ENCODE assay signal across 30 mouse cellular contexts in genomic region chr11:49088990-49089652, GRCm38 (mm10). TPM values are rescaled to one million over a fixed set of nuclear protein-coding genes. Genes with fewer than 3 reads are reported as not detected.
A peak's percentile ranks its signal among the peaks of the same experiment; 100 is the strongest.
DNase-seq lines count a peak whose midpoint lies in the region; ATAC-seq and TF ChIP-seq lines count a peak whose summit lies in the region.
"Had no signal": no experiment of that assay in that cellular context is flagged by ENCODE, and none has a peak within 500 bp of the region (broad histone marks: within the 10 kb centered on the region; RNA-seq: fewer than 3 reads in every experiment).

No protein-coding gene starts in this region.

- TF ChIP-seq CTCF in spleen, adult 2 months (IDR thresholded peaks at IDR 0.05; ENCODE audit: extremely low read depth, insufficient read depth, insufficient read length, insufficient replicate concordance), result no peak
- TF ChIP-seq CTCF in liver, embryonic 14.5 days (IDR thresholded peaks at IDR 0.05; ENCODE audit: low read depth), result no peak
- TF ChIP-seq CTCF in stomach, postnatal 0 days (IDR thresholded peaks at IDR 0.05; ENCODE audit: low read depth), result no peak
- TF ChIP-seq CTCF in layer of hippocampus, adult 2 months (conservative IDR thresholded peaks at IDR 0.05), result no peak

- 75% methylated on average over 5 of the region's 5 CpGs for WGBS in spleen, adult 2 months
- WGBS in liver, embryonic 14.5 days (ENCODE audit: insufficient replicate concordance), result 64% methylated on average over 5 of the region's 5 CpGs
- WGBS in stomach, postnatal 0 days, result 75% methylated on average over 5 of the region's 5 CpGs

- H3K27ac ChIP-seq in spleen, adult 2 months (ENCODE audit: insufficient read depth, low read length), result peak overlapping the region; percentile 38; the same call in 1 of the 2 replicates
- peak overlapping the region; percentile 74 for H3K27ac ChIP-seq in liver, embryonic 14.5 days
- no peak overlapping the region for H3K27ac ChIP-seq in stomach, postnatal 0 days (replicated peaks)
- no peak overlapping the region for H3K27ac ChIP-seq in layer of hippocampus, adult 2 months
- H3K27ac ChIP-seq: embryonic facial prominence, embryonic 12.5 days; hindbrain, embryonic 12.5 days; midbrain, embryonic 13.5 days; neural tube, embryonic 13.5 days; stomach, embryonic 15.5 days had no signal

- H3K4me3 ChIP-seq in spleen, adult 2 months (ENCODE audit: extremely low read depth, insufficient read depth, insufficient read length), result peak overlapping the region; percentile 73; the same call in 1 of the 2 replicates
- no peak overlapping the region for H3K4me3 ChIP-seq in liver, embryonic 14.5 days (ENCODE audit: insufficient read depth in 1 of 2, low read depth in 2 of 2, low read length in 2 of 2)
- no peak overlapping the region for H3K4me3 ChIP-seq in stomach, postnatal 0 days (ENCODE audit: low read depth, low read length)
- H3K4me3 ChIP-seq in layer of hippocampus, adult 2 months, result no peak overlapping the region
- H3K4me3 ChIP-seq: embryonic facial prominence, embryonic 12.5 days; hindbrain, embryonic 12.5 days; midbrain, embryonic 13.5 days; neural tube, embryonic 13.5 days had no signal

- H3K36me3 ChIP-seq in spleen, adult 2 months (ENCODE audit: control insufficient read depth, insufficient read depth, low read length), result peaks cover 2% of the 10 kb centered on the region; the same call in 1 of the 2 replicates
- no peaks in the 10 kb centered on the region for H3K36me3 ChIP-seq in liver, embryonic 14.5 days (replicated peaks; ENCODE audit: control insufficient read depth, insufficient read depth, low read depth)
- H3K36me3 ChIP-seq in stomach, postnatal 0 days (ENCODE audit: control insufficient read depth, insufficient read depth, low read length), result no peaks in the 10 kb centered on the region
- H3K36me3 ChIP-seq: embryonic facial prominence, embryonic 12.5 days; heart, embryonic 12.5 days; hindbrain, embryonic 12.5 days; midbrain, embryonic 13.5 days; neural tube, embryonic 13.5 days; stomach, embryonic 15.5 days had no signal

- H3K9me3 ChIP-seq in liver, embryonic 14.5 days (ENCODE audit: control insufficient read depth, low read length), result no peaks in the 10 kb centered on the region
- H3K9me3 ChIP-seq in stomach, postnatal 0 days (ENCODE audit: control insufficient read depth, low read length), result no peaks in the 10 kb centered on the region
- H3K9me3 ChIP-seq: embryonic facial prominence, embryonic 12.5 days; heart, embryonic 12.5 days; hindbrain, embryonic 12.5 days; midbrain, embryonic 13.5 days; neural tube, embryonic 13.5 days; stomach, embryonic 15.5 days had no signal

- H3K4me2 ChIP-seq in liver, embryonic 14.5 days (ENCODE audit: low read depth), result peak overlapping the region; percentile 59
- H3K4me2 ChIP-seq in stomach, postnatal 0 days (replicated peaks; ENCODE audit: low read depth), result no peak overlapping the region

- TF ChIP-seq POLR2A in spleen, adult 2 months (IDR thresholded peaks at IDR 0.05; ENCODE audit: low read depth, low read length), result no peak

- peak; percentile 57 for DNase-seq in CD4-positive, CD25-positive, alpha-beta regulatory T cell, adult 2 months (ENCODE audit: low read depth, low spot score)
- DNase-seq in spleen, adult 2 months (ENCODE audit: low read depth in 1 of 2, low spot score in 2 of 2), result no peak
- no peak for DNase-seq in spleen, adult 18-20 months
- DNase-seq in liver, embryonic 14.5 days (ENCODE audit: low read depth in 3 of 3, low spot score in 3 of 3), result no peak
- no peak for DNase-seq in stomach, postnatal 0 days (ENCODE audit: low spot score)
- DNase-seq in layer of hippocampus, adult 2 months (ENCODE audit: low spot score in 2 of 2), result no peak
- DNase-seq: adrenal gland, postnatal 10 days; cerebellum, adult 9-11 months had no signal

- no peak for ATAC-seq in CD4-positive, CD25-positive, alpha-beta regulatory T cell, adult 4 months
- ATAC-seq in liver, embryonic 14.5 days (ENCODE audit: insufficient read depth), result no peak
- ATAC-seq in stomach, postnatal 0 days (ENCODE audit: low FRiP score, low TSS enrichment), result peak; percentile 51; the same call in 1 of the 2 replicates
- ATAC-seq in megakaryocyte, adult 5-6 weeks (ENCODE audit: poor library complexity, severe bottlenecking), result no peak
- ATAC-seq: forebrain, embryonic 14.5 days; midbrain, embryonic 13.5 days; Patski had no signal

- no peaks in the 10 kb centered on the region for H3K27me3 ChIP-seq in spleen, adult 2 months (ENCODE audit: control insufficient read depth, insufficient read depth, low read length)
- no peaks in the 10 kb centered on the region for H3K27me3 ChIP-seq in liver, embryonic 14.5 days (ENCODE audit: control insufficient read depth, insufficient read depth, low read length)
- no peaks in the 10 kb centered on the region for H3K27me3 ChIP-seq in stomach, postnatal 0 days (ENCODE audit: control insufficient read depth, insufficient read depth, low read length)
- H3K27me3 ChIP-seq: embryonic facial prominence, embryonic 12.5 days; heart, embryonic 12.5 days; hindbrain, embryonic 12.5 days; midbrain, embryonic 13.5 days; neural tube, embryonic 13.5 days; Patski; stomach, embryonic 15.5 days had no signal

- peaks cover 26% of the 10 kb centered on the region for H3K4me1 ChIP-seq in spleen, adult 2 months (ENCODE audit: control insufficient read depth, insufficient read depth, insufficient read length)
- peaks cover 67 to 75% of the 10 kb centered on the region in 2 experiments for H3K4me1 ChIP-seq in liver, embryonic 14.5 days (replicated peaks; ENCODE audit: control insufficient read depth in 2 of 2, insufficient read depth in 2 of 2, low read length in 1 of 2)
- peaks cover 4% of the 10 kb centered on the region; the same call in 1 of the 2 replicates for H3K4me1 ChIP-seq in stomach, postnatal 0 days (replicated peaks; ENCODE audit: control insufficient read depth, insufficient read depth)
- H3K4me1 ChIP-seq: neural tube, embryonic 13.5 days had no signal

- H3K9ac ChIP-seq in liver, embryonic 14.5 days (replicated peaks), result no peak overlapping the region; the same call in 1 of the 2 replicates
- no peak overlapping the region for H3K9ac ChIP-seq in stomach, postnatal 0 days (ENCODE audit: low read length)
- H3K9ac ChIP-seq: embryonic facial prominence, embryonic 12.5 days; heart, embryonic 12.5 days; hindbrain, embryonic 12.5 days; midbrain, embryonic 13.5 days; neural tube, embryonic 13.5 days; stomach, embryonic 15.5 days had no signal

- no peak for TF ChIP-seq EP300 in liver, embryonic 14.5 days (IDR thresholded peaks at IDR 0.05; ENCODE audit: low read depth)
- TF ChIP-seq EP300 in stomach, postnatal 0 days (optimal IDR thresholded peaks at IDR 0.05), result no peak

RNA-seq across cellular contexts. Expression of gene Ifi47, which starts 12.7 kb away (rescaled TPM):
- polyA plus RNA-seq in CD4-positive, CD25-positive, alpha-beta regulatory T cell, adult 4 months (2017; shearing (Covaris generic)), result 100 to 1,000 TPM; 473 to 495 TPM
- 16.8 and 16.9 TPM in 2 replicates for polyA plus RNA-seq in spleen, adult 2 months (2012; rRNA removed)
- polyA plus RNA-seq in liver, embryonic 14.5 days (2012; rRNA removed), result 2.4 and 3.2 TPM in 2 replicates
- polyA plus RNA-seq in liver, embryonic 14.5 days (2014; fragmentation: Nextera tagmentation; extraction: Ambion mirVana), result 6.2 and 7.6 TPM in 2 replicates
- 10.1 and 12.7 TPM in 2 replicates for polyA plus RNA-seq in stomach, postnatal 0 days (2015; fragmentation: Nextera tagmentation; extraction: Ambion mirVana)
- total RNA-seq in megakaryocyte, adult 5-6 weeks (2015), result 92.4 and 108 TPM in 2 replicates
- total RNA-seq in megakaryocyte, adult 5-6 weeks (2017), result 39.4 and 46.3 TPM in 2 replicates
- under 1 TPM; 0.41 to 0.56 TPM for total RNA-seq in layer of hippocampus, adult 2 months (2021)
- polyA plus RNA-seq: erythroblast, embryonic 14.5 days had no signal

RNA-seq across cellular contexts. Expression of gene Tgtp2, which starts 25.1 kb away (rescaled TPM):
- 100 to 1,000 TPM; 424 to 495 TPM for polyA plus RNA-seq in CD4-positive, CD25-positive, alpha-beta regulatory T cell, adult 4 months (2017; shearing (Covaris generic))
- polyA plus RNA-seq in spleen, adult 2 months (2012; rRNA removed), result 7.1 and 19.6 TPM in 2 replicates
- polyA plus RNA-seq in liver, embryonic 14.5 days (2012; rRNA removed), result 0.06 and 0.27 TPM in 2 replicates
- 0.35 and 0.51 TPM in 2 replicates for polyA plus RNA-seq in liver, embryonic 14.5 days (2014; fragmentation: Nextera tagmentation; extraction: Ambion mirVana)
- 0.69 and 1.2 TPM in 2 replicates for polyA plus RNA-seq in stomach, postnatal 0 days (2015; fragmentation: Nextera tagmentation; extraction: Ambion mirVana)
- total RNA-seq in megakaryocyte, adult 5-6 weeks (2015), result 12.4 and 17.6 TPM in 2 replicates
- 30.2 and 39.3 TPM in 2 replicates for total RNA-seq in megakaryocyte, adult 5-6 weeks (2017)
- total RNA-seq in layer of hippocampus, adult 2 months (2021), result under 1 TPM in 1 of 2 experiments, not detected in 1; 0.59 TPM
- total RNA-seq: gastrocnemius, postnatal 4 days; layer of hippocampus, adult 18-20 months had no signal
- polyA plus RNA-seq: erythroblast, embryonic 14.5 days; heart, embryonic 12.5 days; hindbrain, embryonic 12.5 days; midbrain, embryonic 13.5 days had no signal

RNA-seq across cellular contexts. Expression of gene Olfr1396, which starts 25.6 kb away (rescaled TPM):
- polyA plus RNA-seq in CD4-positive, CD25-positive, alpha-beta regulatory T cell, adult 4 months (2017; shearing (Covaris generic)), result under 1 TPM; 0.35 to 0.47 TPM
- 0.05 and 0.41 TPM in 2 replicates for polyA plus RNA-seq in spleen, adult 2 months (2012; rRNA removed)
- not detected in 2 replicates for polyA plus RNA-seq in liver, embryonic 14.5 days (2012; rRNA removed)
- not detected in 2 replicates for polyA plus RNA-seq in liver, embryonic 14.5 days (2014; fragmentation: Nextera tagmentation; extraction: Ambion mirVana)
- polyA plus RNA-seq in stomach, postnatal 0 days (2015; fragmentation: Nextera tagmentation; extraction: Ambion mirVana), result 0.11 TPM in 1 of 2 replicates, not detected in the other
- not detected in 2 replicates for total RNA-seq in megakaryocyte, adult 5-6 weeks (2015)
- not detected in 2 replicates for total RNA-seq in megakaryocyte, adult 5-6 weeks (2017)
- not detected for total RNA-seq in layer of hippocampus, adult 2 months (2021)
- total RNA-seq: layer of hippocampus, adult 18-20 months; left cerebral cortex, adult 18-20 months; left cerebral cortex, postnatal 36 days; megakaryocyte progenitor cell, adult 5-6 weeks had no signal
- polyA plus RNA-seq: cortical plate, adult 2 months; embryonic facial prominence, embryonic 12.5 days; erythroblast, embryonic 14.5 days; forebrain, embryonic 14.5 days; heart, embryonic 12.5 days; hindbrain, embryonic 12.5 days; kidney, embryonic 16.5 days; lung, embryonic 16.5 days; midbrain, embryonic 13.5 days; neural tube, embryonic 13.5 days; Patski; stomach, embryonic 15.5 days had no signal

RNA-seq across cellular contexts. Expression of gene 9930111J21Rik2, which starts 38.1 kb away (rescaled TPM):
- 100 to 1,000 TPM; 148 to 213 TPM for polyA plus RNA-seq in CD4-positive, CD25-positive, alpha-beta regulatory T cell, adult 4 months (2017; shearing (Covaris generic))
- polyA plus RNA-seq in spleen, adult 2 months (2012; rRNA removed), result 10.8 and 11.0 TPM in 2 replicates
- polyA plus RNA-seq in liver, embryonic 14.5 days (2012; rRNA removed), result 0.34 and 0.56 TPM in 2 replicates
- 0.51 and 0.57 TPM in 2 replicates for polyA plus RNA-seq in liver, embryonic 14.5 days (2014; fragmentation: Nextera tagmentation; extraction: Ambion mirVana)
- polyA plus RNA-seq in stomach, postnatal 0 days (2015; fragmentation: Nextera tagmentation; extraction: Ambion mirVana), result 0.40 and 0.46 TPM in 2 replicates
- total RNA-seq in megakaryocyte, adult 5-6 weeks (2015), result 180 and 184 TPM in 2 replicates
- 161 and 172 TPM in 2 replicates for total RNA-seq in megakaryocyte, adult 5-6 weeks (2017)
- total RNA-seq in layer of hippocampus, adult 2 months (2021), result 1 to 10 TPM; 1.0 to 2.0 TPM
- polyA plus RNA-seq: erythroblast, embryonic 14.5 days had no signal

RNA-seq across cellular contexts. Expression of gene Olfr1395, which starts 53.0 kb away (rescaled TPM):
- polyA plus RNA-seq in CD4-positive, CD25-positive, alpha-beta regulatory T cell, adult 4 months (2017; shearing (Covaris generic)), result not detected
- not detected in 2 replicates for polyA plus RNA-seq in spleen, adult 2 months (2012; rRNA removed)
- polyA plus RNA-seq in liver, embryonic 14.5 days (2012; rRNA removed), result not detected in 2 replicates
- polyA plus RNA-seq in liver, embryonic 14.5 days (2014; fragmentation: Nextera tagmentation; extraction: Ambion mirVana), result not detected in 2 replicates
- not detected in 2 replicates for polyA plus RNA-seq in stomach, postnatal 0 days (2015; fragmentation: Nextera tagmentation; extraction: Ambion mirVana)
- total RNA-seq in megakaryocyte, adult 5-6 weeks (2015), result not detected in 2 replicates
- total RNA-seq in megakaryocyte, adult 5-6 weeks (2017), result not detected in 2 replicates
- not detected for total RNA-seq in layer of hippocampus, adult 2 months (2021)
- total RNA-seq: adrenal gland, postnatal 10 days; gastrocnemius, postnatal 4 days; heart, postnatal 14 days; layer of hippocampus, adult 18-20 months; left cerebral cortex, adult 18-20 months; left cerebral cortex, postnatal 36 days; megakaryocyte progenitor cell, adult 5-6 weeks had no signal
- polyA plus RNA-seq: cortical plate, adult 2 months; embryonic facial prominence, embryonic 12.5 days; erythroblast, embryonic 14.5 days; forebrain, embryonic 14.5 days; heart, embryonic 12.5 days; hindbrain, embryonic 12.5 days; inflammation-experienced regulatory T-cells, adult 6 months; kidney, embryonic 16.5 days; lung, embryonic 16.5 days; midbrain, embryonic 13.5 days; neural tube, embryonic 13.5 days; Patski; stomach, embryonic 15.5 days; thymus, postnatal 0 days had no signal

Comparison
In these comparisons a context has a peak if more than half of its experiments do, and no peak if none do; other contexts are left out.
1. H3K27ac ChIP-seq: peak in spleen, adult 2 months (single experiment) and liver, embryonic 14.5 days (single experiment); none in stomach, postnatal 0 days (single experiment) and layer of hippocampus, adult 2 months (single experiment).
2. RNA of gene Ifi47, which starts 12.7 kb away (polyA plus RNA-seq): 473 to 495 TPM in CD4-positive, CD25-positive, alpha-beta regulatory T cell, adult 4 months; 16.8 to 16.9 TPM in spleen, adult 2 months, 10.1 to 12.7 TPM in stomach, postnatal 0 days and 2.4 to 7.6 TPM in liver, embryonic 14.5 days; every median in the first group is over 10 times any median in the second.
3. RNA of gene Tgtp2, which starts 25.1 kb away (polyA plus RNA-seq): 424 to 495 TPM in CD4-positive, CD25-positive, alpha-beta regulatory T cell, adult 4 months; 7.1 to 19.6 TPM in spleen, adult 2 months, 0.69 to 1.2 TPM in stomach, postnatal 0 days and 0.06 to 0.51 TPM in liver, embryonic 14.5 days; every median in the first group is over 10 times any median in the second.